Mouse (Mus musculus) heart, embryonic 10.5 days (tissue): ENCODE data around the gene Ankrd31. TPM values are rescaled to one million over a fixed set of nuclear protein-coding genes. Genes with fewer than 3 reads are reported as not detected.

ENCODE experiments used
- polyA plus RNA-seq: library from polyadenylated mRNA; unstranded; fragments of >200 nt; fragmentation: Nextera tagmentation; extraction: Ambion mirVana; gene quantifications from 2 replicates; pipeline ENCODE4 v1.2.1, GENCODE M21; 2016

Gene Ankrd31
- polyA plus RNA-seq, 1 experiment from 2014 or later = not detected

Other genes starting within 250 kb of the Ankrd31 start
- gene Polk, start 205.7 kb upstream of the Ankrd31 start, polyA plus RNA-seq = 8.3 and 8.6 TPM in 2 replicates
- gene Col4a3bp, start 205.7 kb upstream of the Ankrd31 start, polyA plus RNA-seq = 8.0 and 8.1 TPM in 2 replicates
- 72.0 and 75.7 TPM in 2 replicates for gene Hmgcr, start 77.3 kb upstream of the Ankrd31 start, polyA plus RNA-seq
- 0.28 and 0.49 TPM in 2 replicates for gene Gcnt4, start 176.4 kb downstream of the Ankrd31 start, polyA plus RNA-seq